Mouse (Mus musculus) CH12.LX (cell line): ENCODE measurements around the gene Nhlrc3. TPM values are rescaled to one million over a fixed set of nuclear protein-coding genes. Genes with fewer than 3 reads are reported as not detected.

ENCODE experiments used
- DNase-seq: peaks from one replicate; pipeline ENCODE4 v3.0.0-alpha.2; 2013; ENCODE audit errors: extremely low read depth
- H3K27ac ChIP-seq: 2 replicates; pipeline ENCODE4 v1.5.1; 2012; ENCODE audit warnings: low read depth, mild to moderate bottlenecking, control low read depth, moderate library complexity; ENCODE audit not compliant: insufficient read depth
- H3K27me3 ChIP-seq: replicated peaks from 2 replicates; pipeline ENCODE3; 2012; ENCODE audit warnings: inconsistent platforms
- H3K36me3 ChIP-seq, 2 experiments: replicated peaks in 1 of 2; 2 replicates each; pipeline versions ENCODE3 to v1.6.1; 2012; ENCODE audit warnings: inconsistent platforms in 1 of 2, low read length in 1 of 2, mild to moderate bottlenecking in 1 of 2, mixed read lengths in 1 of 2, moderate library complexity in 1 of 2; ENCODE audit not compliant: control insufficient read depth in 1 of 2, insufficient read depth in 1 of 2
- H3K4me1 ChIP-seq, 2 experiments: 2 replicates each; pipeline ENCODE4 v1.6.1; 2012; ENCODE audit warnings: inconsistent platforms in 1 of 2, moderate library complexity in 1 of 2; ENCODE audit not compliant: insufficient read depth in 2 of 2, control insufficient read depth in 1 of 2
- H3K4me2 ChIP-seq: 2 replicates; pipeline ENCODE4 v1.6.1; 2012; ENCODE audit warnings: low read depth, mild to moderate bottlenecking, control low read depth; ENCODE audit not compliant: poor library complexity, insufficient read depth, severe bottlenecking
- H3K4me3 ChIP-seq, 3 experiments: fragments of 150-350 bp in 1 of 3; sonication (generic) in 1 of 3; replicated peaks in 1 of 3; 2 replicates each; pipeline versions ENCODE3 to v1.5.1; 2011 to 2012; ENCODE audit warnings: low read depth in 2 of 3, low read length in 2 of 3, mild to moderate bottlenecking in 2 of 3, moderate library complexity in 2 of 3, control low read depth in 1 of 3, improper control_type of control experiment in 1 of 3, inconsistent platforms in 1 of 3, mixed read lengths in 1 of 3; ENCODE audit not compliant: poor library complexity in 1 of 3
- H3K79me2 ChIP-seq: replicated peaks from 2 replicates; pipeline ENCODE4 v1.6.1; 2012; ENCODE audit warnings: mild to moderate bottlenecking, moderate library complexity; ENCODE audit not compliant: control insufficient read depth, poor library complexity, insufficient read depth, severe bottlenecking; ENCODE audit errors: extremely low read depth
- H3K9ac ChIP-seq: 2 replicates; pipeline ENCODE4 v1.6.1; 2012; ENCODE audit warnings: low read depth, mild to moderate bottlenecking, control low read depth, moderate library complexity; ENCODE audit not compliant: insufficient read depth
- H3K9me3 ChIP-seq: replicated peaks from 2 replicates; pipeline ENCODE3; 2012; ENCODE audit warnings: low read length, inconsistent platforms, mixed read lengths
- BHLHE40 ChIP-seq: IDR thresholded peaks from 2 replicates; pipeline ENCODE4 v1.6.1; 2011; ENCODE audit warnings: mild to moderate bottlenecking, low read depth, low read length, improper control_type of control experiment
- CHD1 ChIP-seq: IDR thresholded peaks from 2 replicates; pipeline ENCODE4 v1.6.1; 2012; ENCODE audit warnings: low read depth, low read length, improper control_type of control experiment, inconsistent platforms
- CHD2 ChIP-seq: IDR thresholded peaks from 2 replicates; pipeline ENCODE4 v1.6.1; 2011; ENCODE audit warnings: low read length, improper control_type of control experiment
- CTCF ChIP-seq, 2 experiments: IDR thresholded peaks in 1 of 2; conservative IDR thresholded peaks in 1 of 2; 2 replicates each; pipeline ENCODE4 v1.5.1; 2011 to 2012; ENCODE audit warnings: low read depth in 2 of 2, low read length in 2 of 2, improper control_type of control experiment in 1 of 2, inconsistent platforms in 1 of 2, mild to moderate bottlenecking in 1 of 2, moderate library complexity in 1 of 2
- E2F4 ChIP-seq: IDR thresholded peaks from 2 replicates; pipeline ENCODE4 v1.6.1; 2011; ENCODE audit warnings: low read depth, low read length, improper control_type of control experiment; ENCODE audit not compliant: insufficient replicate concordance
- ELF1 ChIP-seq: IDR thresholded peaks from 2 replicates; pipeline ENCODE4 v1.6.1; 2014; ENCODE audit warnings: low read depth, mild to moderate bottlenecking, inconsistent platforms, low read length, improper control_type of control experiment
- EP300 ChIP-seq: IDR thresholded peaks from 2 replicates; pipeline ENCODE4 v1.6.1; 2011; ENCODE audit warnings: low read length, improper control_type of control experiment
- GABPA ChIP-seq: IDR thresholded peaks from 2 replicates; pipeline ENCODE4 v1.6.1; 2012; ENCODE audit warnings: low read depth, low read length, improper control_type of control experiment, inconsistent platforms; ENCODE audit not compliant: insufficient replicate concordance
- HCFC1 ChIP-seq: IDR thresholded peaks from 2 replicates; pipeline ENCODE4 v1.6.1; 2012; ENCODE audit warnings: low read depth, mild to moderate bottlenecking, inconsistent platforms, low read length, improper control_type of control experiment
- IRF4 ChIP-seq: IDR thresholded peaks from 2 replicates; pipeline ENCODE4 v1.6.1; 2014; ENCODE audit warnings: low read depth, mild to moderate bottlenecking, inconsistent platforms, low read length, improper control_type of control experiment
- JUN ChIP-seq: IDR thresholded peaks from 2 replicates; pipeline ENCODE4 v1.6.1; 2011; ENCODE audit warnings: low read depth, mild to moderate bottlenecking, low read length, improper control_type of control experiment, moderate library complexity; ENCODE audit not compliant: insufficient read depth
- JUND ChIP-seq: conservative IDR thresholded peaks from 2 replicates; pipeline ENCODE4 v1.6.1; 2011; ENCODE audit warnings: low read depth, low read length, improper control_type of control experiment
- KAT2A ChIP-seq: IDR thresholded peaks from 2 replicates; pipeline ENCODE4 v1.6.1; 2012; ENCODE audit warnings: low read length, improper control_type of control experiment, inconsistent platforms; ENCODE audit not compliant: insufficient replicate concordance
- MAFK ChIP-seq: IDR thresholded peaks from 2 replicates; pipeline ENCODE4 v1.6.1; 2011; ENCODE audit warnings: low read length, improper control_type of control experiment; ENCODE audit not compliant: insufficient replicate concordance
- MAX ChIP-seq: IDR thresholded peaks from 2 replicates; pipeline ENCODE4 v1.6.1; 2011; ENCODE audit warnings: low read length, improper control_type of control experiment
- MAZ ChIP-seq: IDR thresholded peaks from 2 replicates; pipeline ENCODE4 v1.6.1; 2012; ENCODE audit warnings: low read depth, mild to moderate bottlenecking, inconsistent platforms, low read length, improper control_type of control experiment, moderate library complexity
- MEF2A ChIP-seq: IDR thresholded peaks from 2 replicates; pipeline ENCODE4 v1.6.1; 2014; ENCODE audit warnings: low read depth, mild to moderate bottlenecking, inconsistent platforms, low read length, improper control_type of control experiment, borderline replicate concordance
- MXI1 ChIP-seq: IDR thresholded peaks from 2 replicates; pipeline ENCODE4 v1.6.1; 2011; ENCODE audit warnings: mild to moderate bottlenecking, low read depth, low read length, improper control_type of control experiment
- MYC ChIP-seq: IDR thresholded peaks from 2 replicates; pipeline ENCODE4 v1.6.1; 2011; ENCODE audit warnings: low read depth, mild to moderate bottlenecking, improper control_type of control experiment, low read length
- NELFE ChIP-seq: IDR thresholded peaks from 2 replicates; pipeline ENCODE4 v1.6.1; 2011; ENCODE audit warnings: low read depth, low read length, improper control_type of control experiment
- NRF1 ChIP-seq: IDR thresholded peaks from 2 replicates; pipeline ENCODE4 v1.6.1; 2014; ENCODE audit warnings: low read depth, mild to moderate bottlenecking, inconsistent platforms, low read length, improper control_type of control experiment, moderate library complexity
- PAX5 ChIP-seq: IDR thresholded peaks from 2 replicates; pipeline ENCODE4 v1.6.1; 2012; ENCODE audit warnings: low read length, inconsistent platforms, mixed read lengths
- POLR2A ChIP-seq: IDR thresholded peaks from 2 replicates; pipeline ENCODE4 v1.6.1; 2011; ENCODE audit warnings: low read depth, mild to moderate bottlenecking, improper control_type of control experiment, low read length
- POLR2AphosphoS2 ChIP-seq: IDR thresholded peaks from 2 replicates; pipeline ENCODE4 v1.6.1; 2011; ENCODE audit warnings: low read depth, low read length, improper control_type of control experiment
- RAD21 ChIP-seq: IDR thresholded peaks from 2 replicates; pipeline ENCODE4 v1.6.1; 2011; ENCODE audit warnings: low read depth, mild to moderate bottlenecking, low read length, improper control_type of control experiment, moderate library complexity
- RCOR1 ChIP-seq: conservative IDR thresholded peaks from 2 replicates; pipeline ENCODE4 v1.6.1; 2012; ENCODE audit warnings: low read depth, mild to moderate bottlenecking, inconsistent platforms, low read length, improper control_type of control experiment
- SIN3A ChIP-seq: IDR thresholded peaks from 2 replicates; pipeline ENCODE4 v1.6.1; 2012; ENCODE audit warnings: low read length, improper control_type of control experiment, inconsistent platforms
- SMC3 ChIP-seq: IDR thresholded peaks from 2 replicates; pipeline ENCODE4 v1.6.1; 2011; ENCODE audit warnings: low read depth, low read length, improper control_type of control experiment
- TBP ChIP-seq: conservative IDR thresholded peaks from 2 replicates; pipeline ENCODE4 v1.6.1; 2011; ENCODE audit warnings: low read depth, low read length, improper control_type of control experiment
- TCF12 ChIP-seq: IDR thresholded peaks from 2 replicates; pipeline ENCODE4 v1.6.1; 2014; ENCODE audit warnings: low read depth, mild to moderate bottlenecking, inconsistent platforms, low read length, improper control_type of control experiment
- UBTF ChIP-seq: IDR thresholded peaks from 2 replicates; pipeline ENCODE4 v1.6.1; 2012; ENCODE audit warnings: low read depth, mild to moderate bottlenecking, inconsistent platforms, low read length, improper control_type of control experiment, moderate library complexity
- USF1 ChIP-seq: IDR thresholded peaks from 2 replicates; pipeline ENCODE4 v1.6.1; 2014; ENCODE audit warnings: low read depth, mild to moderate bottlenecking, inconsistent platforms, low read length, improper control_type of control experiment
- USF2 ChIP-seq: conservative IDR thresholded peaks from 2 replicates; pipeline ENCODE4 v1.6.1; 2011; ENCODE audit warnings: low read depth, low read length, improper control_type of control experiment
- ZC3H11A ChIP-seq: IDR thresholded peaks from 2 replicates; pipeline ENCODE4 v1.6.1; 2012; ENCODE audit warnings: low read depth, mild to moderate bottlenecking, inconsistent platforms, low read length, improper control_type of control experiment
- ZKSCAN1 ChIP-seq: IDR thresholded peaks from 2 replicates; pipeline ENCODE4 v1.6.1; 2012; ENCODE audit warnings: low read depth, inconsistent platforms, low read length, improper control_type of control experiment, borderline replicate concordance
- ZMIZ1 ChIP-seq: IDR thresholded peaks from 2 replicates; pipeline ENCODE4 v1.6.1; 2012; ENCODE audit warnings: low read depth, mild to moderate bottlenecking, inconsistent platforms, low read length, improper control_type of control experiment
- ZNF384 ChIP-seq: IDR thresholded peaks from 2 replicates; pipeline ENCODE4 v1.6.1; 2012; ENCODE audit warnings: low read depth, low read length, improper control_type of control experiment, inconsistent platforms
- dilution Hi-C: fragments of 300-500 bp; cut with MboI; formaldehyde crosslinking; loops from 2 replicates; pipeline ENCODE4 v1.14.3; 2020; ENCODE audit warnings: low sequenced_read_pairs; ENCODE audit not compliant: extremely low pct_unique_long_range_greater_than_20kb, extremely low pct_ligation_motif_present
- in situ Hi-C: fragments of 300-500 bp; cut with MboI; formaldehyde crosslinking; loops from 3 replicates; pipeline ENCODE4 v1.14.3; 2019; ENCODE audit warnings: low sequenced_read_pairs, low pct_ligation_motif_present, low pct_unique_long_range_greater_than_20kb, mixed read lengths
- polyA plus RNA-seq: library from polyadenylated mRNA; unstranded; fragments of >175 nt; gene quantifications from 2 replicates; pipeline ENCODE4 v1.2.1, GENCODE M21; 2012; ENCODE audit warnings: low read depth; ENCODE audit not compliant: insufficient read length
- total RNA-seq, 2 experiments: library from RNA; depleted of rRNA; stranded (reverse); fragments of 300-350 nt in 1 of 2; fragments of >200 nt in 1 of 2; gene quantifications; 2 replicates each; pipeline ENCODE4 v1.2.3; 2012 to 2014

The Nhlrc3 gene
- total RNA-seq (2012; rRNA removed) (4.6 and 5.8 TPM in 2 replicates), total RNA-seq (2014; rRNA removed) (7.2 and 7.9 TPM in 2 replicates), polyA plus RNA-seq (7.2 and 7.3 TPM in 2 replicates)

GRCm38 (mm10) chr3:53463046-53463764 is at the start of gene Nhlrc3, which contains the start of gene Proser1:
TSS of gene Nhlrc3 (minus strand) at chr3:53463332.
TSS of gene Proser1 (plus strand) at chr3:53463666.
- Histone ChIP-seq H3K4me3 (peak within 1 kb of the TSS; percentile 73 to 88 (median 76)), H3K9me3 (no peaks in the 10 kb centered on the region), H3K4me1 (peaks cover 0 to 46% of the 10 kb centered on the region in 2 experiments; a peak in 2 of 4 replicates), H3K27ac (peak within 1 kb of the TSS; percentile 70), H3K9ac (peak within 1 kb of the TSS; percentile 91), H3K4me2 (peak within 1 kb of the TSS; percentile 93), H3K36me3 (peaks cover 19 to 33% of the 10 kb centered on the region in 2 experiments), H3K79me2 (peaks cover 44% of the 10 kb centered on the region), H3K27me3 (no peaks in the 10 kb centered on the region)
- dilution Hi-C loops: no loop called here
- in situ Hi-C loops: loop anchor here (25.0 kb wide), 1 partner anchor 1201 kb away; the partner anchor contains the start of gene Foxo1
- DNase-seq: peak; percentile 85
- TF ChIP-seq JUN (no peak), USF1 (no peak), MEF2A (0 out of 2 replicates have a peak, but pooled peaks have one; percentile 67), MAX (peak; percentile 100), TBP (peak; percentile 62; the same call in 1 of the 2 replicates), NRF1 (no peak), BHLHE40 (peak; percentile 59; the same call in 1 of the 2 replicates), TCF12 (peak; percentile 43; the same call in 1 of the 2 replicates), NELFE (peak; percentile 59), MYC (0 out of 2 replicates have a peak, but pooled peaks have one; percentile 3), GABPA (no peak; the same call in 1 of the 2 replicates), CHD1 (no peak), ZMIZ1 (0 out of 2 replicates have a peak, but pooled peaks have one; percentile 15), E2F4 (no peak), CHD2 (no peak; the same call in 1 of the 2 replicates), JUND (no peak), MXI1 (peak; percentile 80; the same call in 1 of the 2 replicates), SMC3 (no peak), POLR2A (peak; percentile 72), EP300 (no peak), POLR2AphosphoS2 (peak; percentile 37; the same call in 1 of the 2 replicates), MAZ (peak; percentile 76), PAX5 (no peak), MAFK (no peak), ELF1 (peak; percentile 81), ZC3H11A (no peak), RAD21 (no peak), RCOR1 (0 out of 2 replicates have a peak, but pooled peaks have one; percentile 51), UBTF (no peak), IRF4 (0 out of 2 replicates have a peak, but pooled peaks have one; percentile 22), SIN3A (peak; percentile 97), CTCF (conservative IDR thresholded peaks at IDR 0.05 in 1 of 2, IDR thresholded peaks at IDR 0.05 in 1 of 2; ENCODE audit: low read depth in 2 of 2, low read length in 2 of 2) (no peak; a peak in 1 of 4 replicates), ZKSCAN1 (peak; percentile 97), KAT2A (peak; percentile 70; the same call in 1 of the 2 replicates), HCFC1 (peak; percentile 88), USF2 (no peak), ZNF384 (no peak)
